Mouse (Mus musculus): ENCODE measurements at regions not wholly inside any gene's neighbourhood (a gene's known extent, or its start where the extent isn't known, plus 50 kb on each side); places are given as distances from the start of the nearest gene placed in this dataset.

- no peak for DNase-seq (ENCODE audit: low read depth, low spot score)
Measured at GRCm38 (mm10) chr1:73227246-73227645, 211.5 kb upstream of the Tnp1 start.

GRCm38 (mm10) chr1:73221863-73222262 is 206.2 kb upstream of the Tnp1 start:
- no peak for DNase-seq (ENCODE audit: low read depth, low spot score)

DNA sequence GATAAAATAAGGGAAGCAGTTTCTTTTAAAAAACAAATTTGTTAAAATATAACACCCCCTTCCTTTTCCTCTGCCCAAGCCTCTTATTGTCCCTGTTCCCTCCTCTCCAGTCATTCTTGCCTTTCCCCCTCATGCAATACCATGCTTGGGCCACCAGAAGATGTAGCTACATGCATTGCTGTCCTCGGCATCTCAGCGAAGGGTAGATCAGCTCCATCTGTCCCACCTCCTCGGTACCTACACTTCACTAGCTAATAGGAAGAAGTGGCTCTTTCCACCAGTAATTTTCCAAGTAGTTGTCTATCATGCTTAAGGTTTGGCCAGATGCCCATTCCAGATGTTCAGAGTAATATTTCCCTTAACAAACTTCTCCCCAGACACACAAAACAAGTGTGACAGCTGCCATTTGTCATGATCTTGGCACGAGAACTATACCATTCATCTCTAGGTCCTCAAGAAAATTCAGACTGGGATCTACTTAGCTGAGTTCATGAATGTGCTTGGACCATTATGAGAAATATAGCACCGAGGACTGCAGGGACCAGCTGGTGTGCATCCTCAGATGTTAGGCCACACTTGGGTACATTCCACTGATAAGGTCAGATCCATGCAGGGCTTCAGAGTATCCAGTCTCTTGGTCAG is 198.7 kb upstream of the Tnp1 start:
- DNase-seq (ENCODE audit: low read depth, low spot score), result no peak

DNA sequence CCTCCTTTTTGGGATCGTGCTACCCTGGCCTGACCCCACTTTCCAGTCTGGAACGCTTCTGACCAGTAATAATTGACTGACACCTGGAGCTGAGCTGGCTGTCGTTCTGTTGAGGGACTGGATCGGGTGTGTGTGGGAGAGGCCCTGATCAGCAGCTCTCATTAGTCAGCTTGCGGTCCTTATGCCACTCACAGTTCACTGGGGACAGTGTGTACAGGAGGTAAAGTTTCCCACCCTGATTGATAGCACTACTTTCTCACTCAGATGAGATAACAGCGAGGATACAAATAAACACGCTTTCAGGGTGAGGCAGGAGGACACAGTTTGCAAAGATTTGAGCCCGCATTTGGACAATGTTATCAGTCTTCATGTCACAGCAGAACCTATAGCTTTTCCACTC is 191.7 kb upstream of the Tnp1 start:
- DNase-seq (ENCODE audit: low read depth, low spot score), result no peak

GRCm38 (mm10) chr1:73205788-73206187 is 190.1 kb upstream of the Tnp1 start:
- DNase-seq (ENCODE audit: low read depth, low spot score), result no peak

GRCm38 (mm10) chr1:73200112-73200511 is 184.4 kb upstream of the Tnp1 start:
- no peak for DNase-seq (ENCODE audit: low read depth, low spot score)

GRCm38 (mm10) chr1:73190832-73191231 is 175.1 kb upstream of the Tnp1 start:
- DNase-seq (ENCODE audit: low read depth, low spot score), result no peak

DNA sequence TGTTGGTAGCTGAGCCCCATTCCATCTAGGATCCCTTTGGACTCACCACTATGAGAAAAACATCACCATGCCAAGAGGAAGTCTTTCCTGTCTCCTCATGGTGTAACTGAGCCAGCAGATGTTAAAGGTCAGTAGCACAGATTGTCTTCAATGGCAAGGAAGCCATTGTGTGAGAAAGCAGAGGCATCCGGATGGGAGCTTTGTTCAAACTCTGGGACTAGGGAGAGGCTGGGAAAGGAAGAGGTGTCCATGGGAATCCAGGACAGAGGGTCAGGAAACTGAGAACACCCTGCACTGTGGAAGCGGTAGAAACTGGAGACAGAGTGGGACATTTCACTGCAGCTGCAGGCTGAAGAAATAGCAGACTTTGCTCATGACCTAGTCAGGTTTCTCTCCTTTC is 173.1 kb upstream of the Tnp1 start:
- DNase-seq (ENCODE audit: low read depth, low spot score), result no peak

- DNase-seq (ENCODE audit: low read depth, low spot score), result no peak
Measured at GRCm38 (mm10) chr1:73184477-73184876, 168.8 kb upstream of the Tnp1 start.

DNA sequence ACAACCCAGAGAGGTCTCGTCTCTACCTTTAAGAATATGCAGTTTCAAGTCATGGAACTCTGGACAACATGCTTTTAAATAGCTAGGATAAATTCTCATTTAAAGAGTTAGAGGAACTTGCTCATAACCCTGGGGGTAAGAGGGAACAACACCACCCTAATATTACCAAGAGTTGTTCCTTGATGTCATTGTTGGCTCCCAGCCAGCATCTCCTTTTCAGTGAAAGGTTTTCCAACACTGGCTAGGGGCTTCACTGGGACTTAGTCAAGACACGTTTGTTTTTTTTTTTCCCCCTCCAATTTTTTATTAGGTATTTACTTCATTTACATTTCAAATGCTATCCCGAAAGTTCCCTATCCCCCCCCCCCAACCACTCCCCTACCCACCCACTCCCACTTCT is 163.1 kb upstream of the Tnp1 start:
- DNase-seq (ENCODE audit: low read depth, low spot score), result no peak

GRCm38 (mm10) chr1:73177076-73177475 is 161.4 kb upstream of the Tnp1 start:
- DNase-seq (ENCODE audit: low read depth, low spot score), result no peak

DNA sequence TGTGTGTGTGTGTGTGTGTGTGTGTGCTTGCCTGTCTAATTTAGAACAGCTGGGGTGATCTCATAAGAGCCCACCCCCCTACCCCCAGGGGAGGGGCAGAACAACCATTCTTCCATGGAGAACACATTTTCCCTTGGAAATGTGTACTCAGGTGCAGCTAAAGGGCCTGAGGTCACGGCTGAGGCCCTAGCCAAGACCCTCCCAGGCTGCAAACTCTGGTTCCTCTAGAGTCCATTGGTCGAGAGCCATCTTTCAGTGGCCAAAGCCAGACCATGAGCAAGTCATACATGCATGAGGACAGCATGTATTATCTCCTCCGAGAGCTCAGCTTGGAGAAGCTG is 154.9 kb upstream of the Tnp1 start:
- DNase-seq (ENCODE audit: low read depth, low spot score), result no peak

- DNase-seq (ENCODE audit: low read depth, low spot score), result no peak
Measured at GRCm38 (mm10) chr1:73169929-73170667, 154.4 kb upstream of the Tnp1 start.

DNA sequence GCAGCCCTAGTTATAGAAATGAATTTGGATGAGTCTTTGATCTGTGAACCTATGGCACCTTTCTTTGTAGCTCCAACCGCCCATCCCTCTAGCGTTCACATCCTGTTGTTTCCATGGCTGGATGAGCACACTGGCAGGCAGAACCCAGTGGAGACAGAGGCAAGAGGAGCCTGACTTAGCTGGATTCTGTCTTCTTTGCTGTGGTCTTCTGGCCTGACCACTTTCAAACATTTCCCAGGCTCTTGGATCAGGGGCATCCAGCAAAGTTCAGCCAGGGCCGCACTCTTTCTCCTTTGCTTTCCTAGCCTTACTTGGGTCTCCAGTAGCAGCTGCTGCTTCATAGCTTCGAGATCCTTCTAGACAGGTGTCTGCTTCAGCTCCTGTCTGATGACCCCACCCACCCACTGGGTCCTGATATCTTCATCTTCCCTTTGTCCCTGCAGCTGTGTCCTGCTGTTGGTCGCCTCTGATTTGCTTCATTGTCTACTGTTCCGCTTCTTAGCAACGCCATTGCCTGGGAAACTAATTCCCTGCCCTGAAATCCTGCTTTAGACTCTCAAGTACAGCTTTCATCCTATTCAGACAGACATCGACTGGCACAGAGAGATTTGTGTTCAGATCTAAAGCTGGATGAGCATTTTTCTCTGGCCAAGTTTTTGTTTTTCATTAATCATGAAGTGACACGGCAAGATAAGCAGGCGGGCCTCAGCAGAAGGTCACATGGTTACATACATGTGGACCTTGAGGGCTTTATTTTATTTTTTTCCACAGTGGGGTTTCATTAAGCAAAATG is 153.6 kb upstream of the Tnp1 start:
- no peak for DNase-seq (ENCODE audit: low read depth, low spot score)

DNA sequence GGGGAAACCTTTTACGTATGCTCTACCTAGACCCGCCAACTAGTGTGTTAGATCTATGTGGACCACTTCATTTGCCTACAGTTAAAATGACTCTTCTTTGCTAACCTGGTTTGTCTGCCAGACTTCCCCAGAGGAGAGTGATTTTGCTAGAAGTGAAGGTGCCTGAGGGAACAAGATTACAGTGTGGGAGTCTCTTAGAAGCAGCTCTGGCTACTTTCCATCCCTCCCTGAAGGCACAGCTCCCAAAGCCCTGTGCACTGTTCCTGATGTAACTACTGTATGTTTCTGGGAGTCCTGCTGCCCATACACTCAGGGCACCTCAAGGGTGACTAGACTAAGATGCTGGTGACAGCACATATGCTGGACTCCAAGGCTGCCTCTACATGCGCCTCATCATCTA is 144.5 kb upstream of the Tnp1 start:
- no peak for DNase-seq (ENCODE audit: low read depth, low spot score)

DNA sequence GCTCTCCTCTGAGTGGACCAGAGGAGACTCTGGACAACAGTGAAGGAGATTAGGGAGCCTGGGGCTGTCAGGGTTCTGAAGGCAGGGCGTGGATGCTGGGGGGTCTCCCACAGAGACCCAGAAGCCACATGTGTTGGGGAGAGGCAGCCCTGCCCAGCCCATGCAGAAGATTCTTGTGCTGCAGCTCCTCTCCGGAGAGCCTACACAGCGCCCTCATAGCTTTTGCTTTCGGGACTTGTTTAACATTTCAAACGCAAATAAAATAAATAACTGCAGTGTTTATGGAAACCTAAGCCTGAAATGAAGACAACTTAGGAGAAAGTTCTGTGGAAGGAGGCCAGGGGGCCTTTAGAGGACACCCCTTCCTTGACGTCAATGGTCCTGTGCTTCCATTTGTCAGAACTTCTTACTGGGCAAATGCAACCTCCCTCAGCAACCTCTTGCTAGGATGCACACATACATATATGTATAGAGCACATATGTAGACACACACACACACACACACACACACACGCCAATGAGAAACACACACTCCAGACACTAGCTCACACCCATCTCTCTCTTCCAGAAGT is 143.8 kb upstream of the Tnp1 start:
- no peak for DNase-seq (ENCODE audit: low read depth, low spot score)

DNA sequence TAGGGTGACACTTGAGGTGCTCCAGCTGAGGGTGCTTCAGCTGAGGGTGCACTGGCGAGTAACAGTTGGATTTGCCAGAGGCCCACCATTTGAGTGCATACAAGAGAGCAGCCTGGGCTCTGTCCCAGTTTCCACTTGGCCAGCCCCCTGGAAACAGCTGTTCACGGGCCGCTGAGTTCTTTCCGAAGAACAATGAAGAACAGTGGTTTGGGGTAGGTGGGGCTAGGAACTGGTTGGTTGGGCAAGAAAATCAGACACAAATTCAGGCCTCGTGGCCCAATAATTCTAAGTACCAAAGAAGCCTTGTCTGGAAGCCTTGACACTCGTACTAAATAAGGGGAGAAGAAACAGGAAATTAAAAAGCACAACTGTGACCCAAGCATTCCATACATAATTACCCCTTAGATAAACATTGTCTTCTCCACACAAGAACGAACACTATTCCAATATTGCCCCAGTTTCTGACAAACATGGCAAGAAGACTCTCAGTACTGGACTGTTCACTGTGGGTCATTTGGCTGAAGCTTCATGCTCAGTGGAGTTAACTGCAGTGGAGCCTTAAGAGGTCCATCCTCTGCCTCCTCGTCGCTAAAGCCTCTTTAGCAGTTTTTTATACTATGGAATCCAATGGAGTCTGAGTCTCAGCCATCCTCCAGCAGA is 137.9 kb upstream of the Tnp1 start:
- no peak for DNase-seq (ENCODE audit: low read depth, low spot score)

- no peak for DNase-seq (ENCODE audit: low read depth, low spot score)
Measured at GRCm38 (mm10) chr1:73149926-73150325, 134.2 kb upstream of the Tnp1 start.

GRCm38 (mm10) chr1:73142845-73143244 is 127.1 kb upstream of the Tnp1 start:
- no peak for DNase-seq (ENCODE audit: low read depth, low spot score)

DNA sequence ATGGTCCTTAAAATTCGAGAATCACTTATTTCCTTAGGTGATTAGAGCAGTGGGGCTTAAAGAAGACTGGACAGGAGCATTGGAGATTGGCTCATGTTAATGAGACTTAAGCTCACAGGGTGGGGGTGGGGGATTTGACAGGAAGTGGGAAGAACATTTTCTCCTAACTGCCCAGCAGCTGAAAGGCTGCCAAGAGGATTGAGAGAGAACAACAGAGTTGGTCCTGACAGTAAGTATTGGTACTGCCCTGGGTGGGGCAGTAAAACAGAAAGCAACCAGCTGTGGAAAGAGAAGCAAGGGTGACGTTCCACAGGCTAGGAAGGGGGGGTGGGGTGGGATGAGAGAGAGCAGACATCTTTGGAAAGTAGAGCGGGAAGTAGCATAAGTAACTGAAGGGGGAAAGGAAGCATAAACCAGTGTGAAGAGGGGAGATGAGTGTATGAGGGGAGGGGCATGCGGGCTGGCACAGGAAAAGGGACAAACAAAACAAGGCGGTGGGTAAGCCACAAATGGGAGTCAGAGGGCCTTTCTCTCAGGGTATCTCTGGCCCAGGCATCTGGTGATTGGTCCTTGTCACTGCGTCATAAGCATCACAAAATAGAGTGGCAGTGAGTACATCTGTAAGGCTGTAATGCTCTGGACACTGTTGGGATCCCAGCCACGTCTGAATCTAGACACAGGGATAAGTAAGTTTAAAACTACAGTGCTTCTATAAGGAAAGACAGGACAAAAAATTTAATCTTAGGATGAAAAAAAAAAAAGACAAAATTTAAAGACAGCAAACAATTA is 125.0 kb upstream of the Tnp1 start:
- no peak for DNase-seq (ENCODE audit: low read depth, low spot score)

DNA sequence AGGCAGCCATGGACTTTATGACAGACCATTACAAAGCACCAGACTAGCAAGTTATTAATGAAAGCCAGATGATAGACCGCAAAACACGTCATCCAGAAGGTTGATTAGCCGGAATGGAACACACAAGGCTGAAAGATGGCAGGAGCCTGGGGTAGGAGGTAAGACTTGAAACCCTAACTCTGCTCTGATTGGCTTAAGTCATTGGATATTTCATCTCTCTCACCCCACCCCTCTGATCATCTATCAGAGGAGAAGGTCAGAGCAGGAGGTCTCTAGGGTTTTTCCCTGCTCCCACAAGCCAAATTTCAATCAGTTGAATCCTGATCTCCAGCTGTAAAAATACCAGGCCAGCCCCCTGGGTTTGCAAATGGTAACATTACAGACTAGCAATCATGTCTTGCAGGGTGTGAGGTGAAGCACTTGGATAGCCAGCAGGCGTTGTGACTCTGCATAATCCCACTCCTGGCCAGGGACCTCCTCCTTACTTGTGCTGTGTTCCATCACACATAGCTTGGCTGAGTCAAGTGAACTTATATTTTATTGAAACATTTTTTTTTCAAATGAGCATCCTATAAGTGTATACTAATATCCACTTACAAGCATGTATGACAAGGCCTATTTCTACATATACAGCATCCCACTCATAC is 114.6 kb upstream of the Tnp1 start:
- no peak for DNase-seq (ENCODE audit: low read depth, low spot score)

Measured in A20 (cell line).